Mouse (Mus musculus) heart, postnatal 10 days (tissue): ENCODE measurements around the gene Ppp1r11. TPM values are rescaled to one million over a fixed set of nuclear protein-coding genes. Genes with fewer than 3 reads are reported as not detected.
A peak's percentile ranks its signal among the peaks of the same experiment; 100 is the strongest.

Source experiments
- DNase-seq, 2 experiments: peaks; one replicate each; pipeline ENCODE4 v3.0.0; 2021
- intact Hi-C: fragments of 180-260 bp; cut with DNase I; formaldehyde crosslinking; loops from one replicate; pipeline ENCODE4 v1.15.1; 2025
- total RNA-seq, 2 experiments: library from RNA; stranded (reverse); gene quantifications; 2 replicates each; pipeline ENCODE4 v1.2.3; 2021

Ppp1r11 gene
- total RNA-seq, 2 experiments from 2014 or later: 58.9 to 73.2 TPM

DNA sequence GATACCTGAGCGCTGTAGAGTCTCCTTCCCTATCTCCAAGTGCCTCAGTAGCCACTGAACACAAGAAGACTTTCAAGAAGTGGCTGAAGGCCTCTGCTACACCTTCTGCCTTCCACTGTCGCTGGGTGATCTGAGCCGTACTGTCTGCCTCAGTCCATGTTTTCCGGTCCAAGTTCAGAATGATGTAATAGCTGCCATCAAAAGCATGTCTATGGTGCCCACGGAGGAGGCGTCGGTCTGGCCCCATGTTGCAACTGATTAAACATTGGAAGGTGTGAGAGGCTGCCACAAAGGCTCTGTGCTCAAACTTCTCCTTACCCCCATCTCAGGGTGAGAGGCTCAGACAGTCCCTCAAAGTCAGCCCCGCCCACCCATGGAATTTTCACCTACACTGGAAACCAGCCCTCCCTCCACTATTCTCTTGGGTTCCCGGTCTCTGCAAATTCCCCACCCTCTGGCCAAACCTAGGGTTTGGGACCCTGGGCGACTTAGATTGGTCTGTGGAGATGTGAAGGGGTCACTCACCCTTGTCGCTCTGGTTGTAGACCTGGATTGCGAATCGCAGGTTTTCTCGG lies 18.9 kb upstream of the Ppp1r11 start:
- intact Hi-C loops: no loop called here
- no peak for DNase-seq

DNA sequence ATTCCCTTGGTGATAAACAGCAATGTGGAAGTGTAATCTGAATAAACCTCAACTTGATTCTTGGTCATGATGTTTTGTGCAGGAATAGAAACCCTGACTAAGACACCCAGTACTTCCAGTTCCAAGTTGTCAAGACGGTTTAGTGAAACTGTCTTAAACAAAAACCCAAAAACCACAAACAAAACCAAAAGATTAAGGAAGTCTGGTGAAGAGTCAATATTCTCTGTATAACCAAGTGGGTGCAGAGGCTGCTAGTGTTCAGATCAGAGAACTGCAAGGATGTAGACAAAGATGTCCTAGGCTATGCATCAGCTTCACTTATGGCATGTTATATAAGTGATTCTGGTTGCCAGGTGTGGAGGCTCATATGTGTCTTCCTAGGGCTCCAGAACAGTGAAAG lies 15.3 kb upstream of the Ppp1r11 start:
- DNase-seq: no peak
- intact Hi-C loops: no loop called here

DNA sequence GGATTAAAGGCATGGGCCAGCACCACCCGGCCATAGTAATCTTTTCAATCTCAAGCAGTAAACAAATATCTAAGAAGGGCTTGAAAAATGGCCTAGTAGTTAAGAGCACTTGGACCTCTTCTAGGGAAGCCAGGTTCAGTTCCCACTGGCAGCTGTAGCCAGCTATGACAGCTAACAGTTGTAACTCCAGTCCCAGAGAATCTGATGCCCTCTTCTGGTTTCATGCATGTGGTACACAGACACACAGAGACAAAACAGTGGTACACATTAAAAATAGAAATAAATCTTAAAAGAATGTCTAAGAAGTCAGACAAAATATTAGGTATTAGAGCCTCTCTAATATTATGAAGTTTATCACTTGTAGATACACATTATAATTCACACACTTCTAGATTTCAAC lies 9.6 kb upstream of the Ppp1r11 start:
- DNase-seq: no peak
- intact Hi-C loops: no loop called here

DNA sequence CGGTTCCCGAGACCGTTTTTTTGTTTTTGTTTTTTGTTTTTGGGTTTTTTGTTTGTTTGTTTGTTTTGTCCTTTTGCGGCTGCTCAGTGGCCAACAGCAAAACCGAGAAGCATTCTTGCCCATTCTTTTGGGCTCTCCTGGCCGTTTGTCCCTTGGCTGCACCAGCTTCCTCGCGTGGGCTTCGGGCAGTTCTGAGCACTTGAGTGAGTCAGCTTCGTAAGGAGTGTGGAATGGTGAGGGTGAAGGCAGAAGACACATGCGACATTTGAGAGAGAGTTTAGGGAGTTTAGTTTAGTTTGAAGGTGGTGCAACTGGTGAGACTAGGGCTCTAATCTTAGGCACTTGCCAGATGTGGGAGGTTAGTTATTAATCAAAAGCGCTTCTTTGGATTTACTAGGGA lies 7.3 kb upstream of the Ppp1r11 start:
- intact Hi-C loops: loop anchor here (5.0 kb wide), 3 partner anchors 42 to 122 kb away; partner anchors contain the start of genes Gabbr1 and Trim26

DNA sequence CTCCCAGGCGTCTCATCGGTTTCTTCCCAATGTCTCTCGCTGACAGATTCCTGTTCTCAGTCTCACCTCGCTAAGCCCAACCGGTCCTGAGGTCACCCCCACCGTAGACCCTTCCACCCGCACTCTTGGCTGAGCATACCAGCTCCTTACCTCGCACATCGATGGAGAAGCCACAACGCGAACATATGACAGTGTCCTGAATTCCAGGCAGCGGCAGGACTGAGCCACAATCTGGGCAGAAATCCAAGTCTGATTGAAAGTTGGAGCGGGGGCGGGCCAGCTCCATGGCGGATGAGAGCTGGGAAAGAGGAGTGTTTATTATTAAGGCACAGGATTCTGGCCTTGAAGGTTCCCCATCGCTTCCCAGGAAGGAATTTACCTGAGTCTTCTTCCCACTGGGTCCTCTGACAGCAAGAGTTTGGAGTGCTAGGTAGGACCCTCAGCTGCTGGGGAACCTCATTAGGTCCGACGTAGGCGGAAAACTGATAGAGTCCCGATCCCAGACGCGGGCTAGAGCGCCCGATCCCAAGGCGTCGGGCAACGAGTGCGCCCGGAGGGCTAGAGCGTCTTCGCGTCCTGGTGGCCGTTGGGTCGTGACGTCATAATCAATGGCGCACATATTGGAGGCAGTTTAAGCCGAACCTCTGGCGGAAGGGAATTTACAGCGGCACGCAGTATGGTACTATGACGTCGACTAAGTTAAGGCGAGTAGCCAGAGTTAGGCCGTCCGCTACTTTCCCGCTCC lies 6.6 kb upstream of the Ppp1r11 start, which contains the start of the genes Znrd1 and Znrd1as:
Znrd1 (minus strand) TSS at position 561 of the 745 bp plus-strand sequence.
Znrd1as (plus strand) TSS at position 594 of the 745 bp plus-strand sequence.
- intact Hi-C loops: loop anchor here (5.0 kb wide), 3 partner anchors 41 to 121 kb away; partner anchors contain the start of genes Gabbr1 and Trim26
- peak; percentile 96 for DNase-seq

More for the DNA sequence above, 7.3 kb upstream of the Ppp1r11 start:
- no peak for DNase-seq

DNA sequence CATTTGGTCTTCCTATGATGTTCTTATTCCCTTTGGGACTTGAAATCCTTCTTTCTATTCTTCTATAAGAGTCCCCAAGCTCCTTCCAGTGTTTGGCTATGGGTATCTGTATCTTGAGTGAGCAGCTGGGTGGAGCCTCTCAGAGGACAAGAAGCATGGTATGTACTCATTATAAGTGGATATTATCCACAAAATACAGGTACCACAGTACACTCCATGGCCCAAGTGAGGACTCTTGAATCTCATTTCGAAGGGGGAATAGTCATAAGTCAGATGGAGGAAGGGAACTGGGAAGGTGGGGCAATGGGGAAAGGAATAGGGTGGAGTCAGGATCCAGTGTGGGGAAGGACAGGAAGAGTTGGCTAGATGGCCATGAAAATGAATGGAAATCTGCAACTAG lies 1.5 kb upstream of the Ppp1r11 start:
- DNase-seq: no peak
- intact Hi-C loops: no loop called here

DNA sequence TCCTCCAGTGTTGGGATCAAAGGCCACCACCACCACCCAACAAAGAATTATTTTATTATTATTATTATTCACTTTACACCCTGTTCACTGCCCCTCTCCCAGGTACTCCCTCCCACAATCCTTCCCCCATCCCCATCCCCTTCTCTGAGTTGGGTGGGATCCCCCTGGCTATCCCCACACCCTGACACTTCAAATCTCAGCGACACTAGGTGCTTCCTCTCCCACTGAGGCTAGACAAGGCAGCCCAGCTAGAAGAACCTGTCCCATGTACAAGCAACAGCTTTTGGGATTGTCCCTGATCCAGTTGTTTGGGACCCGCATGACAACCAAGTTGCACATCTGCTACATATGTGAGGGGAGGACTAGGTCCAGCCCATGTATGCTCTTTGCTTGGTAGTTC lies 1.1 kb upstream of the Ppp1r11 start:
- intact Hi-C loops: no loop called here
- no peak for DNase-seq

DNA sequence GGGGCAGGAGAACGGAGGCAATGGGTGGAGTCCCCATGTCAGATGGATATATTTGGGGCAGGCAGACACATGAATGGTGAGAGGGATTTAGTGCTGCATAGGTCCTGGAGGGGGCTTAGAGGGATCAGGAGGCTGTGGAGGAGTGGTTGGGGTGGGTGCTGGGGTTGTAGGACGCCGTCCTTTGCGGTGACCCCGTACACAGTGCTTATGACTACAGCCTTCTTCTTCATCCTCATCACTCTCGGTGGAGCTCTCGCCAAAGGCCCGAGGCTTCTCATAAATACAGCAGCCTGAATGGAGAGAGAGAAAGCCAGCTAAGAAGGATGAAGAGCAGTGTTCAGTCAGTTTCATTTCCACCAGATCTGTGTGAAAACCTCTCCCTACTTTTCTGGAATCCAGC lies 2.3 kb downstream of the Ppp1r11 start:
- no peak for DNase-seq
- intact Hi-C loops: loop anchor here (5.0 kb wide), 1 partner anchor 48 kb away; no protein-coding TSS in a partner anchor

DNA sequence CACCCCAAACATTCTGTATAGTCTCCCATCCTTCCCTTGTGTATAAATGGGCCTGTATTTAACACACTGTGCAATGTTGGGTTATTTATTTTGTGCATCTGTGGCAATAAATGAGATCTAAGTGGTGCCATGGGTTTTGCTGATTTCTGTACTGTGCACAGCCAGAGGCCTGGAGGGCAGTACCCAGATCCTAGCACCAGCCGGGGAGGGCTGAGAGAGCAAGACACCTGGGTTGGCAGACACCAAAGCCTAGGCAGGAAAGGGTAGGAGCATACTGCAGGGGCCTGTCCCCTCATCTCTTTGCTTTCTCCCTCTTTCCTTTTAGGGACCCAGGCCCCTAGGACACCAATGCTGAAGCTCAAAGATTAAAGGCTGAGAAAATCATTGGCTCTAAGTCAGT lies 3.3 kb downstream of the Ppp1r11 start:
- intact Hi-C loops: loop anchor here (5.0 kb wide), 1 partner anchor 49 kb away; no protein-coding TSS in a partner anchor
- no peak for DNase-seq

DNA sequence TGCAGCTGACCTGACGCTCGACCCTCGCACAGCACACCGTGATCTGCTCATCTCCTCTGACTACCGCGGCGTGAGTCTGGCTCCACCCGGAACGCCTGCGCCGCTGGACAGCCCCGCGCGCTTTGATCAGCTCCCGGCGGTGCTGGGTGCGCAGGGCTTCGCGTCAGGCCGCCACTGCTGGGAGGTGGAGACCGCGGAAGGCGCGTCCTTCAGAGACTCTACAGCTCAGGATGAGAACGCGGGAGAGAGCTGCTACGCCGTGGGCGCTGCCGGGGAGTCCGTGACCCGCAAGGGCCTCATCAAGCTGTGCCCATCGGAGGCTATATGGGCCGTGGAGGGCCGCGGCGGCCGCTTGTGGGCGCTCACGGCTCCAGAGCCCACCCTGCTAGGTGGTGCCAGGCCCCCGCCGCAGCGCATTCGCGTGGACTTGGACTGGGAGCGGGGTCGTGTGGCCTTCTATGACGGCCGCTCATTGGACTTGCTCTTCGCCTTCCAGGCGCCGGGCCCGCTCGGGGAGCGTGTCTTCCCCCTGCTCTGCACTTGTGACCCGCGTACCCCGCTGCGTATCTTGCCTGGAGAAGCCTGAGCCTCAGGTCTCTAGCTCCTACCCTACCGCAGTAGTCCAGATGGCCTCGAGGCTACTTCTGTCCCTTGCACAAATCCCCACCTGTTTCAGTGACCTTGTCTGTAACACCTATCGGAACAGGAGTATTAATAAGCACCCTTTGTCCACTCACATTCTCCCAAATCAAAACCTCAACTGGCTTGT lies 4.3 kb downstream of the Ppp1r11 start:
- peak; percentile 55 to 59 for DNase-seq
- intact Hi-C loops: loop anchor here (2.0 to 5.0 kb wide), 2 partner anchors 16 to 50 kb away; no protein-coding TSS in a partner anchor

DNA sequence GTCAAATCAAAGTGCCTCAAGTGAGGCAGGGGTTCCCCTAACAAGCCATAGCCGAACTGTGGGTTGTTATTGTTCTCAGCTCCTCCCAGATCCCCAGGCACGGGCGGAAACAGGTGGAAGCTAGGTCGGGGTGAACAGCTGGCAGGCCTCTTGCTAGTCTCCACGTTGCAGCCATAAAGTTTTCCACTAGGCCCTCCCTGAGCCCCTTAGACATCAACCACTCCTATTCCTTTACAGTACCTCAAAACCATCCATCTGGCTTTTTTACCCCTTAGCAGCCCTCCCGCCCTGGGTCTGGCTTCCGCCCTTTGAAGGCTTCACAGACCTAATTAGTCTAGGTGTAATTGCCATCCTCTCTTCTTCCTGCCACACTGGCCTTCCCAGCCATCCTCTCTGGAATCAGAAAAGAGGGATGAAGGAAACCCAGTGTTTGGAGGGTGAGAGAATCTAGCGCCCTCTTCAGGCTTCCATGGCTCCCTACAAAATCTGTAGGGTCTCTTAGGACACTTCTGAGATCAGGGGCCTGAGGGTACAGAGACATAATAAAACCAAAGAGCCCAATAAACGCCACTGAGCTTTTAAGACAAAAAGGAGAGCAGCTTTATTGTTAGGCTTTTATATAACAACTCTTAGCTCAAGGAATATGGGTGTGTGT lies 7.3 kb downstream of the Ppp1r11 start:
- intact Hi-C loops: no loop called here
- no peak for DNase-seq

DNA sequence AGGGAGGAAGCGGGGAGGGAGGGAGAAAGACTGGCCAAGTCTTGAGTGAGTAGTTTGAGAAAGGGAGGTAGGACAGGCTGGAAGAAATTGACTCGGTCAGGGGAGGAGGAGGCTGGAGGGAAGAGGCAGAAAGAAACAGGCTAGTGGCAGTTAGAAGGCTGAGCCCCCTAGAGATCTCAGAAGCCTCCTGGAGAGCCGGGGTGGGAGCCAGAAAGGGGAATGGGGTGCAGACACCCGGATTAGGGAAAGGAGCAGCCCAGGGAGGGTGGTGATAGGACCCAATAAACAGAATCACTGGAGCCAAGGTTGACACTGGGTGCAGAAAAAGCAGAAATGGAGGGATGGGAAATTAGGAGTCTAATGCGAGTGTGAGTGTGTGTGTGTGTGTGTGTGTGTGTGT lies 7.8 kb downstream of the Ppp1r11 start:
- DNase-seq: no peak
- intact Hi-C loops: no loop called here

DNA sequence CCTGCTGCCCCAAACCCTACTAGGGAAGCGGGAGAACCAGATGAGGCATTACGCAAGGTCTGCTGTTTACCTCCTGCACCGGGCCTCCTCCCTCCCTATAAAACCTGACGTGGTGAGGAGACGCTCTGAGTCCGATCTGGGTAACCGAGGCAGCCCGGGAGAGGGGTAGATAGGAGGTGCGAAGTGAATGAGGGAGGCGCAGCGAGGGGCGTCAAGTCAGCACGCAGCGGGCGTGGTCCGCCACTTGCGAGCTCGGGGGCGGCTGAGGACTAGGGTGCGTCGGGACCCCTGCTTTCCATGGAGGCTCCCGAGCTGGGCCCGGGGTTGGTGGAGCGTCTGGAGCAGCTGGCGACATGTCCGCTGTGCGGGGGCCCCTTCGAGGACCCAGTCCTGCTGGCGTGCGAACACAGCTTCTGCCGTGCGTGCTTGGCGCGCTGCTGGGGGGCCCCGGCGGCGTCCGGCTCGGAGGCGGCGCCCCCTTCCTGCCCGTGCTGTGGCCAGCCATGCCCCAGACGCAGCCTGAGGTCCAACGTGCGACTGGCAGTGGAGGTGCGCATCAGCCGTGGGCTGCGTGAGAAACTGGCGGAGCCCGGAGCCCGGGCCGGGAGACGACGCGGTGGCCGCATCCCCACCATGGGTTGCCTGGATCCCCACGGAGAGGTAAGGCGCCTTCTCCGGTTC lies 8.6 kb downstream of the Ppp1r11 start, which contains the start of gene Rnf39:
Rnf39 (plus strand) TSS at position 128 of the 681 bp plus-strand sequence.
- intact Hi-C loops: no loop called here
- peak in 1 of 2 experiments; percentile 18 for DNase-seq

DNA sequence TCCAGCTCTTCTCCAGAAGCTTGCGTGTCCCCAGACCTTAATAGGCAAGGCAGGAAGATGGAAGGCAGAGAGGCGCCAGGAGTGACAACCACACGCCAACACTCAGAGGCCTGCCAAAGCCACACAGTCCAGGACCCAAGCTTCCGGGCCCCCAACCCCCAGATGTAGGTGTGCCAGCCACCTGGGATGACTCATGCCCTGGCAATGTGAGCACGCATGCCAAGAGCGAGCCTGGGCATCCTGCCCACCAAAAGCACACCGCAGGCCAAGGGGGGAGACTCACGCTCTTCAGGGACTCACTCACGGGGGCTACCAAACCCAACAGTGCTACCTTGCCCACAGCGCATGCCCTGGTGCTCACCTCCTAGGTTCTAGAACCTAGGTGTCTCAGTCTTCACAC lies 9.2 kb downstream of the Ppp1r11 start:
- peak; percentile 67 to 68 for DNase-seq
- intact Hi-C loops: no loop called here

DNA sequence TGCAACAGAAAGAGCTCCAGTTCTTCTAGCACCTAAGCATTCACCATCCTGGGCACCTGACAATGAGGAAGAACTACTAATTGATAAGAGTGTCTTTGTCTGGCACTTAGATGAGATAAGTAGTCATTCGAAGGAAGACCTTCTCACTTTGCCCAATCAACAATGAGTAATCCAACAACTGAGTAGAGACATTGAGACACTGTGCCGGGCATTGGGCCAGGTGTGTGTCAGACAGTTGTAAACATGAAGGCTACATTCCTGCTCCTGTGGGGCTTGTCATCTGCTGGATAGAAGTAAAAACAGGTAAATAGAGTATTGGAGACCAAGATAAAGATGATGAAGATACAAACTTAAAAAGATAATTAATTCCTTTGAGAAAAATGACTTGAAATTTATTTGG lies 13.5 kb downstream of the Ppp1r11 start:
- no peak for DNase-seq
- intact Hi-C loops: no loop called here

DNA sequence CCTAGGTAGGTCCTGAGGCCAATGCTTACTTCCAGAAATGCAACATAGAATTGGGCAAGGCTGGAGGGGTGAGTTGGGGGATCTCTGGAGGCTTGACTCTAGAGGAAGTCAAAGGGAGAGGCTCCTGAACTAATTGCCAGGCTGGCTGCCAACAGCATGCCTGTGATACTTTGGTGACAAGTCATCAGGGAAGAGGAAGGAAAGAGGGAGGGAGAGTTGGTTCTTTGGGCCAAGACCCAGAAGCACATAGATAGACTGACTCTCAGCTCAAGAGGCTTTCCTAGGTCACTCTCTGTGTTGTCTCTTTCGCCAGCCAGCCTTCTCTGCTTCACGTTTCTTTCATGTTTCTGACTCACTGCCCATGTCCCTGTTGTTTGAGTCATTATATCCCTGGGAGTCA lies 19.7 kb downstream of the Ppp1r11 start:
- peak; percentile 68 to 72 for DNase-seq
- intact Hi-C loops: loop anchor here (2.0 kb wide), 1 partner anchor 15 kb away; no protein-coding TSS in a partner anchor

DNA sequence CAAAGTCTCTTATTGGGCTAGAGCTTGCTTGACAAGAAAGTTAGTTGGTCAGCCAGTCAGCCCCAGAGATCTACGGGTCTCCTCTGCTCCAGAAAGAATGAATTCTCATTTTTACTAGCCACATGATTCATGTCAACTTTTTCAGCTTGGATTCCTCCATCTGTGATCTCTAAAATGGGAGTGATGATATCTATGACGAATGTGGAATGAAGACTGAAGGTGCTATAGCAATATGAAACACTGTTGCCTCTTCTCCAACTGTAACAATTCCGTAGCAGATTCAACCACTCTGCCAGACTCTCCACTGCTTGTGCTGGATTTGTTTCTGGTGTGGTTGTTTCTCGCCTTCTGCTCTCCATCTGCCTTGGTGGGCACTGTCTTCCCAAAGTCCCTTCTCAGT lies 20.4 kb downstream of the Ppp1r11 start:
- intact Hi-C loops: loop anchor here (2.0 kb wide), 1 partner anchor 16 kb away; no protein-coding TSS in a partner anchor
- no peak for DNase-seq

DNA sequence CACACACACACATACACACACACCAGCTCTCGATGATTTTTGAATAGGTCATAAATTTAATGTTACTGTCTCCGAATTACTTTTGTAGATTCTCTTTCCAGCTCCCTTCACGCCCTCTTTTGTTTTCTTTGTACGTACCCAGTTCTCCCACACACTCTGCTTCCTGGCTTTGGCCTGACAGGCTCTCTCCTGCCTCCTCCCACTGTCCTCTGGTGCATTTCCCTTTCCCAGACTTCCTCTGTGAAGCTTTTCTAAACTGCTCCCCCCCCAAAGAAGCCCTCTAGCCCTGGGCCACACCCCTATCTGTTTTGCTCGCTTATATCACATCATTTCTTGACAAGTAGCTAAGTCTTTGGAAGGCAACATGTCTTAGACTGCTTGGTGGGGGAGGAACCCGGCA lies 21.3 kb downstream of the Ppp1r11 start:
- intact Hi-C loops: loop anchor here (2.0 kb wide), 1 partner anchor 17 kb away; no protein-coding TSS in a partner anchor
- DNase-seq: peak; percentile 23 to 26

DNA sequence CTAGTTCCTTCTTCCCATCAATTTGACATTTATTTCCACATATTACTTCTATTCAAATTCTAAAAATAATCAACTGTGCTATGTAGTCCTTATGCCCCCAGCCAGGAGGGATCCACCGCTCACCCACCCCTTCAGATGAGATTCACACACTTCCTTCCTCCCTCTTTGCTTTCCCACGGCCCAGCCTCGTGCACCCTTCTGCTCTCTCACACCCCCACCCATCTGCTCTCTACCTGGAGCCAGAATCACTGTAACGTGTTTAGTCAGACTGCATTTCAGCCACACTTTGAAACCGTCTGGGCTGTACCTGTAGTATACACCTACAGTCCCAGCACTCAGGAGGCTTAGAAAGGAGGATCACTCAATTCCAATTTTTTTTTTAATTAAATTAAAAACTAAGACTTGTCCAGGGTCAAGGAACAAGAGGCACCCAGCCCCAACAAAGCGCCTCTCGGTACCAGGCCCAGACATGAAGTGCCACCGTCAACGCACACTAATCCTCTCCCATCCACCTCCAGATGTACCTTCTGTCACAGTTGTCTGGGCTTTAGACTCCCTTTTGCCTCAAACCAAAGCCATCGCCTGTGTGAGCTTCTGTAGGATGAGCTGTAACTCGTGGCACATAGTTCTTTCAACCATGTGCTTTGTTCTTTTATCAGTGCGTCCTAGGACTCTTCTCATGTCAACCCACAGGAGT lies 22.2 kb downstream of the Ppp1r11 start:
- intact Hi-C loops: no loop called here
- DNase-seq: no peak
